Mouse (Mus musculus): ENCODE measurements around the gene Zbtb34. TPM values are rescaled to one million over a fixed set of nuclear protein-coding genes. Genes with fewer than 3 reads are reported as not detected.

Zbtb34 gene
- polyA plus RNA-seq, 1 experiment from 2014 or later, result 2.6 TPM

- peaks cover 29% of the 10 kb centered on the region for H3K36me3 ChIP-seq (ENCODE audit: control insufficient read depth, insufficient read depth, low read length)
- TF ChIP-seq EP300 (optimal IDR thresholded peaks at IDR 0.05), result no peak
- no peak for TF ChIP-seq CTCF (IDR thresholded peaks at IDR 0.05; ENCODE audit: low read depth)
- H3K4me2 ChIP-seq (replicated peaks; ENCODE audit: low read depth), result no peak overlapping the region
- ATAC-seq (ENCODE audit: low FRiP score, low TSS enrichment), result no peak
- H3K4me1 ChIP-seq (replicated peaks; ENCODE audit: control insufficient read depth, insufficient read depth), result no peaks in the 10 kb centered on the region
- no peak overlapping the region for H3K27ac ChIP-seq (replicated peaks)
- no peak for DNase-seq (ENCODE audit: low spot score)
- 77% methylated on average over 11 of the region's 11 CpGs for WGBS
- H3K4me3 ChIP-seq (ENCODE audit: low read depth, low read length), result no peak overlapping the region
- no peaks in the 10 kb centered on the region for H3K9me3 ChIP-seq (ENCODE audit: control insufficient read depth, low read length)
- H3K9ac ChIP-seq (ENCODE audit: low read length), result no peak overlapping the region
- no peaks in the 10 kb centered on the region for H3K27me3 ChIP-seq (ENCODE audit: control insufficient read depth, insufficient read depth, low read length)
Observed at GRCm38 (mm10) chr2:33451038-33451978, 20.2 kb upstream of the Zbtb34 start.

GRCm38 (mm10) chr2:33449119-33449873 lies 18.2 kb upstream of the Zbtb34 start:
- Histone ChIP-seq H3K36me3 (ENCODE audit: control insufficient read depth, insufficient read depth, low read length) (peaks cover 24% of the 10 kb centered on the region), H3K9ac (ENCODE audit: low read length) (no peak overlapping the region), H3K4me1 (replicated peaks; ENCODE audit: control insufficient read depth, insufficient read depth) (no peaks in the 10 kb centered on the region), H3K27me3 (ENCODE audit: control insufficient read depth, insufficient read depth, low read length) (no peaks in the 10 kb centered on the region), H3K4me3 (ENCODE audit: low read depth, low read length) (no peak overlapping the region), H3K9me3 (ENCODE audit: control insufficient read depth, low read length) (no peaks in the 10 kb centered on the region), H3K4me2 (replicated peaks; ENCODE audit: low read depth) (no peak overlapping the region), H3K27ac (replicated peaks) (no peak overlapping the region)
- DNase-seq (ENCODE audit: low spot score), result no peak
- ATAC-seq (ENCODE audit: low FRiP score, low TSS enrichment), result no peak
- 88% methylated on average over 22 of the region's 22 CpGs for WGBS
- TF ChIP-seq CTCF (IDR thresholded peaks at IDR 0.05; ENCODE audit: low read depth) (no peak), EP300 (optimal IDR thresholded peaks at IDR 0.05) (no peak)

GRCm38 (mm10) chr2:33446796-33447195 lies 15.7 kb upstream of the Zbtb34 start:
- no peaks in the 10 kb centered on the region for H3K27me3 ChIP-seq (ENCODE audit: control insufficient read depth, insufficient read depth, low read length)
- TF ChIP-seq EP300 (optimal IDR thresholded peaks at IDR 0.05) (no peak), CTCF (IDR thresholded peaks at IDR 0.05; ENCODE audit: low read depth) (no peak)
- ATAC-seq (ENCODE audit: low FRiP score, low TSS enrichment), result no peak
- no peak overlapping the region for H3K4me3 ChIP-seq (ENCODE audit: low read depth, low read length)
- H3K4me2 ChIP-seq (replicated peaks; ENCODE audit: low read depth), result no peak overlapping the region
- H3K36me3 ChIP-seq (ENCODE audit: control insufficient read depth, insufficient read depth, low read length), result peaks cover 10% of the 10 kb centered on the region
- no peak overlapping the region for H3K9ac ChIP-seq (ENCODE audit: low read length)
- 0 out of 2 replicates have a peak, but pooled peaks cover 2% of the 10 kb centered on the region for H3K4me1 ChIP-seq (replicated peaks; ENCODE audit: control insufficient read depth, insufficient read depth)
- no peak for DNase-seq (ENCODE audit: low spot score)
- no peaks in the 10 kb centered on the region for H3K9me3 ChIP-seq (ENCODE audit: control insufficient read depth, low read length)
- H3K27ac ChIP-seq (replicated peaks), result no peak overlapping the region
- 37% methylated on average over 1 of the region's 1 CpGs for WGBS

- Histone ChIP-seq H3K36me3 (ENCODE audit: control insufficient read depth, insufficient read depth, low read length) (peaks cover 6% of the 10 kb centered on the region), H3K9me3 (ENCODE audit: control insufficient read depth, low read length) (no peaks in the 10 kb centered on the region), H3K9ac (ENCODE audit: low read length) (no peak overlapping the region), H3K27me3 (ENCODE audit: control insufficient read depth, insufficient read depth, low read length) (no peaks in the 10 kb centered on the region), H3K4me1 (replicated peaks; ENCODE audit: control insufficient read depth, insufficient read depth) (0 out of 2 replicates have a peak, but pooled peaks cover 2% of the 10 kb centered on the region), H3K4me3 (ENCODE audit: low read depth, low read length) (no peak overlapping the region), H3K4me2 (replicated peaks; ENCODE audit: low read depth) (no peak overlapping the region), H3K27ac (replicated peaks) (no peak overlapping the region)
- TF ChIP-seq EP300 (optimal IDR thresholded peaks at IDR 0.05), result no peak
- no peak for TF ChIP-seq CTCF (IDR thresholded peaks at IDR 0.05; ENCODE audit: low read depth)
- DNase-seq (ENCODE audit: low spot score) (no peak), ATAC-seq (ENCODE audit: low FRiP score, low TSS enrichment) (0 out of 2 replicates have a peak, but pooled peaks have one; percentile 16)
- 90% methylated on average over 5 of the region's 5 CpGs for WGBS
Observed at GRCm38 (mm10) chr2:33445741-33446140, 14.6 kb upstream of the Zbtb34 start.

GRCm38 (mm10) chr2:33444862-33445261 lies 13.7 kb upstream of the Zbtb34 start:
- no peak overlapping the region for H3K9ac ChIP-seq (ENCODE audit: low read length)
- no peaks in the 10 kb centered on the region for H3K9me3 ChIP-seq (ENCODE audit: control insufficient read depth, low read length)
- TF ChIP-seq EP300 (optimal IDR thresholded peaks at IDR 0.05), result no peak
- H3K4me3 ChIP-seq (ENCODE audit: low read depth, low read length), result no peak overlapping the region
- H3K27ac ChIP-seq (replicated peaks), result peak overlapping the region; percentile 30; the same call in 1 of the 2 replicates
- no peak for DNase-seq (ENCODE audit: low spot score)
- H3K4me2 ChIP-seq (replicated peaks; ENCODE audit: low read depth), result no peak overlapping the region
- H3K4me1 ChIP-seq (replicated peaks; ENCODE audit: control insufficient read depth, insufficient read depth), result 0 out of 2 replicates have a peak, but pooled peaks cover 2% of the 10 kb centered on the region
- H3K36me3 ChIP-seq (ENCODE audit: control insufficient read depth, insufficient read depth, low read length), result peaks cover 2% of the 10 kb centered on the region
- H3K27me3 ChIP-seq (ENCODE audit: control insufficient read depth, insufficient read depth, low read length), result no peaks in the 10 kb centered on the region
- no peak for ATAC-seq (ENCODE audit: low FRiP score, low TSS enrichment)

All from stomach, postnatal 0 days (tissue).